Mouse (Mus musculus): ENCODE data around the gene Rnase1. TPM values are rescaled to one million over a fixed set of nuclear protein-coding genes. Genes with fewer than 3 reads are reported as not detected.

The Rnase1 gene
- polyA plus RNA-seq, 1 experiment = 0.25 TPM

- H3K4me3 ChIP-seq (ENCODE audit: insufficient read depth, low read depth, low read length) = no peak overlapping the region
- H3K27ac ChIP-seq (ENCODE audit: insufficient read depth, low read depth, low read length) = no peak overlapping the region
- TF ChIP-seq POLR2A (IDR thresholded peaks at IDR 0.05; ENCODE audit: low read depth, low read length) = no peak
- TF ChIP-seq CTCF (conservative IDR thresholded peaks at IDR 0.05; ENCODE audit: insufficient read depth, insufficient read length, low read depth, low read length) = no peak
- DNase-seq = peak; percentile 14
- H3K4me1 ChIP-seq (ENCODE audit: control insufficient read depth, insufficient read depth, low read length) = no peaks in the 10 kb centered on the region
- no peaks in the 10 kb centered on the region for H3K27me3 ChIP-seq (replicated peaks; ENCODE audit: control insufficient read depth, insufficient read depth, low read length)
- 88% methylated on average over 9 of the region's 9 CpGs for WGBS
- H3K36me3 ChIP-seq (ENCODE audit: control insufficient read depth, insufficient read depth, low read length) = no peaks in the 10 kb centered on the region
Measured at GRCm38 (mm10) chr14:51128775-51129623, 17.6 kb downstream of the Rnase1 start.

- H3K4me1 ChIP-seq (ENCODE audit: control insufficient read depth, insufficient read depth, low read length) = no peaks in the 10 kb centered on the region
- H3K36me3 ChIP-seq (ENCODE audit: control insufficient read depth, insufficient read depth, low read length) = no peaks in the 10 kb centered on the region
- TF ChIP-seq POLR2A (IDR thresholded peaks at IDR 0.05; ENCODE audit: low read depth, low read length) = no peak
- WGBS = 68% methylated on average over 2 of the region's 2 CpGs
- no peak overlapping the region for H3K27ac ChIP-seq (ENCODE audit: insufficient read depth, low read depth, low read length)
- H3K27me3 ChIP-seq (replicated peaks; ENCODE audit: control insufficient read depth, insufficient read depth, low read length) = no peaks in the 10 kb centered on the region
- DNase-seq = no peak
- H3K4me3 ChIP-seq (ENCODE audit: insufficient read depth, low read depth, low read length) = no peak overlapping the region
Measured at GRCm38 (mm10) chr14:51127648-51128258, 18.8 kb downstream of the Rnase1 start.

- no peaks in the 10 kb centered on the region for H3K36me3 ChIP-seq (ENCODE audit: control insufficient read depth, insufficient read depth, low read length)
- DNase-seq = no peak
- no peak overlapping the region for H3K27ac ChIP-seq (ENCODE audit: insufficient read depth, low read depth, low read length)
- no peaks in the 10 kb centered on the region for H3K4me1 ChIP-seq (ENCODE audit: control insufficient read depth, insufficient read depth, low read length)
- H3K27me3 ChIP-seq (replicated peaks; ENCODE audit: control insufficient read depth, insufficient read depth, low read length) = no peaks in the 10 kb centered on the region
- WGBS = 83% methylated on average over 6 of the region's 6 CpGs
- no peak overlapping the region for H3K4me3 ChIP-seq (ENCODE audit: insufficient read depth, low read depth, low read length)
- TF ChIP-seq CTCF (conservative IDR thresholded peaks at IDR 0.05; ENCODE audit: insufficient read depth, insufficient read length, low read depth, low read length) (no peak), POLR2A (IDR thresholded peaks at IDR 0.05; ENCODE audit: low read depth, low read length) (no peak)
Measured at GRCm38 (mm10) chr14:51125684-51126083, 20.9 kb downstream of the Rnase1 start.

GRCm38 (mm10) chr14:51113916-51114560 lies 32.5 kb downstream of the Rnase1 start, which contains the start of gene Eddm3b:
Gene Eddm3b, plus strand, starts transcription at chr14:51114426.
- Histone ChIP-seq H3K4me1 (ENCODE audit: control insufficient read depth, insufficient read depth, low read length) (peaks cover 3% of the 10 kb centered on the region; the same call in 1 of the 2 replicates), H3K4me3 (ENCODE audit: insufficient read depth, low read depth, low read length) (no peak within 1 kb of the TSS), H3K27me3 (replicated peaks; ENCODE audit: control insufficient read depth, insufficient read depth, low read length) (no peaks in the 10 kb centered on the region), H3K36me3 (ENCODE audit: control insufficient read depth, insufficient read depth, low read length) (no peaks in the 10 kb centered on the region), H3K27ac (ENCODE audit: insufficient read depth, low read depth, low read length) (peak within 1 kb of the TSS; percentile 35; the same call in 1 of the 2 replicates)
- TF ChIP-seq POLR2A (IDR thresholded peaks at IDR 0.05; ENCODE audit: low read depth, low read length) = no peak
- TF ChIP-seq CTCF (conservative IDR thresholded peaks at IDR 0.05; ENCODE audit: insufficient read depth, insufficient read length, low read depth, low read length) = no peak
- DNase-seq = peak; percentile 39
- 22% methylated on average over 12 of the region's 12 CpGs for WGBS

- Histone ChIP-seq H3K36me3 (ENCODE audit: control insufficient read depth, insufficient read depth, low read length) (no peaks in the 10 kb centered on the region), H3K27me3 (replicated peaks; ENCODE audit: control insufficient read depth, insufficient read depth, low read length) (no peaks in the 10 kb centered on the region), H3K4me1 (ENCODE audit: control insufficient read depth, insufficient read depth, low read length) (peaks cover 3% of the 10 kb centered on the region; the same call in 1 of the 2 replicates), H3K27ac (ENCODE audit: insufficient read depth, low read depth, low read length) (no peak overlapping the region), H3K4me3 (ENCODE audit: insufficient read depth, low read depth, low read length) (no peak overlapping the region)
- DNase-seq = no peak
- 45% methylated on average over 9 of the region's 9 CpGs for WGBS
- no peak for TF ChIP-seq POLR2A (IDR thresholded peaks at IDR 0.05; ENCODE audit: low read depth, low read length)
- TF ChIP-seq CTCF (conservative IDR thresholded peaks at IDR 0.05; ENCODE audit: insufficient read depth, insufficient read length, low read depth, low read length) = no peak
Measured at GRCm38 (mm10) chr14:51113476-51113875, 33.1 kb downstream of the Rnase1 start.

GRCm38 (mm10) chr14:51111966-51112365 lies 34.6 kb downstream of the Rnase1 start:
- TF ChIP-seq CTCF (conservative IDR thresholded peaks at IDR 0.05; ENCODE audit: insufficient read depth, insufficient read length, low read depth, low read length) (no peak), POLR2A (IDR thresholded peaks at IDR 0.05; ENCODE audit: low read depth, low read length) (no peak)
- Histone ChIP-seq H3K4me3 (ENCODE audit: insufficient read depth, low read depth, low read length) (no peak overlapping the region), H3K36me3 (ENCODE audit: control insufficient read depth, insufficient read depth, low read length) (no peaks in the 10 kb centered on the region), H3K27ac (ENCODE audit: insufficient read depth, low read depth, low read length) (no peak overlapping the region), H3K4me1 (ENCODE audit: control insufficient read depth, insufficient read depth, low read length) (peaks cover 3% of the 10 kb centered on the region; the same call in 1 of the 2 replicates), H3K27me3 (replicated peaks; ENCODE audit: control insufficient read depth, insufficient read depth, low read length) (no peaks in the 10 kb centered on the region)
- 63% methylated on average over 3 of the region's 3 CpGs for WGBS
- DNase-seq = no peak
